Mouse (Mus musculus) kidney, postnatal 25 days (tissue): Measurements from ENCODE around the gene Alad.
"Not testable (repeated sequence)": the region's sequence is repeated elsewhere in the genome, so short reads cannot be mapped to it uniquely, and the experiment has no call there.

Experiments
- DNase-seq, 2 experiments: peaks; one replicate each; pipeline ENCODE4 v3.0.0; 2021; ENCODE audit warnings: mixed read lengths in 2 of 2

The Alad gene

DNA sequence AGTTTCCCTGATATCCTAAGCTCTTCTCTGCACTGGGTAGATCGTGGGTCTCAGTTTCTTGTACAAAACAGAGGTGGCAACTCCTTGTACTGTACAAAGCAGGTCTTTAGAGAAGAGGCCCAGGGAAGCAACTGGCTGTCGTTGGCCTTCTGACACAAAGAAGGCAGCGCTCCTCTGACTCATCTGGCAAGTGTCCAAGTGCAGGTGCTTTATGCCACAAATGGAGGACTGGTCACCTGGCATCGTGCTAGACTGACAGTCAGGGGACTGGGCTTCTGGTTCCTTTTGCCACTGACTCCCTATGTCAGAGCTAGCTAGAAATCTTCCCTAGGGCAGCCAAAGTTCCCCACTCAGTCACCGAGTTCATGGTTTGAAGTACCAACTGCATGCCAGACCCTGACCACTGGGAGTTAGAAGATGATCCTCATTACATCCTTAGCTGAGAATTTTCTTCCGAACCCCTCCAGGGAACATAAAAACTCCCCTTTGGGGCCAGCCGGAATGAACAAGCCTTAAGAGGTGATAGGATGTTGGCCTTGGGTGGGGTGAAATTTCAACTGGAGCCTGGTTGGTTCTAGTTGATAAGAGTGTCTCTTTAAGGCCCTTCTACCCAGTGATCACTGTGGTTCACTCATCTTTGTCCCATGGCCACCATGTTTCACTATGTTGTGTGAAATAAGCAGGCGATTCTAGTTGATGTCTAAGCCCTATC, 34.1 kb downstream of the Alad start:
- peak; percentile 20 to 51 for DNase-seq

DNA sequence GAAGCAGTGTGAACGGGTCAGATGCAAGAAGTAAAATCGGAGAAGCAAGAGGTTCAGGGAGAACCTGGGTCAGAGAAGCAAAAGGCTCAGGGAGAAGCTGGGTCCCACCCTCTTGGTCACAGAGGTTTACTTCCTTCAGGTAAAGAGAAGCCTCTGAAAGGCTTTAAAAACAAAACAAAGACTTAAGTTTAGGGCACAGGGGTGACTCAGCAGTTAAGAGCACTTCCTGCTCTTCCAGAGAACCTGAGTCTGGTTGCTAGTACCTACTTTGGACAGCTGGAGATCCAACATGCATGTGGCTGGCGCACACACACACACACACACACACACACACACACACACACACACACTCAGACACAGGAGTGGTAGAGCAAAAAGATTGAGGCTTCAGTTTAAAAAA, 34.8 kb downstream of the Alad start:
- no peak for DNase-seq

DNA sequence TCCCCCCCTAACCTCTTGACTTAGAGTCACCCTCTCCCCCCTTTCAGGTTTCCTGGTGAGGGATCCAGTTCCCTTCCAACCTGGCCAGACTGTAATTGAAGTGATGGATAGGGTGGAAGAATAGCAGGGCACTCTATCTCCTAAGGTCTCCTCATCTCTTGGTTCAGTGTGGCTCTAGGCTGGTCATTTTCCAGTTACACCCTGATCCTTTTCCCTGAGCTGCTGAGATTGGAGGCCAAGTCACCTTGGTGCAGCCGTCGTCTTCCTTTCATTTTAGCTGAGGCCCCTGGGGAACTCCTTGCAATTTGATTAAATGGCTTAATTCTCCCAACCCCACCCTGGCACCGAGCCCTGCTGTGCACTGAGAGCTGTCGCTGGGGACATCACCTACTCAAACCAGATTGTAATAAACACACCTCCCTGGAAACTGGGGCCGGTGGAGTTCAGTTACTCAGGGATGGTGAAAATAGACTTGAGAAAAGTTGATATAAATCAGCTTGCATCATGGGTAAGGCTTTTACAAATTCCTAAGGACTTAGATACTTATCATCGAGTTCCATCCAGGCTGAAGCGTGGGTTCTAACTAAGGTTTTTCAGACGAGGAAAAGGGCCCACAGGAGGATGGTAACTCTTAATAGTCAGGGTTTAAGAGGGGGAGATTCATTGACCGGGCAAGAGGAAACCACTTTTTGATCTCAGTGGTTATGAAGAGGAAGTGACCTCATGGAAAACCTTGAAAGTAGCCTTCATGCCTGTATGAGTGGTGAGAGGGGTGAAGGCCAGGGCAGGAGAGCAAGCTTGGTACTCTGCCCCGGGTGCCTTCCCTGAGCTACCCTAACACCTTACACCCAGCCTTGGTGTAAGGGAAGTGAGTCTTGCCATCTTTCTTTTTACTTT, 38.8 kb downstream of the Alad start:
- DNase-seq, result peak; percentile 56 to 60

DNA sequence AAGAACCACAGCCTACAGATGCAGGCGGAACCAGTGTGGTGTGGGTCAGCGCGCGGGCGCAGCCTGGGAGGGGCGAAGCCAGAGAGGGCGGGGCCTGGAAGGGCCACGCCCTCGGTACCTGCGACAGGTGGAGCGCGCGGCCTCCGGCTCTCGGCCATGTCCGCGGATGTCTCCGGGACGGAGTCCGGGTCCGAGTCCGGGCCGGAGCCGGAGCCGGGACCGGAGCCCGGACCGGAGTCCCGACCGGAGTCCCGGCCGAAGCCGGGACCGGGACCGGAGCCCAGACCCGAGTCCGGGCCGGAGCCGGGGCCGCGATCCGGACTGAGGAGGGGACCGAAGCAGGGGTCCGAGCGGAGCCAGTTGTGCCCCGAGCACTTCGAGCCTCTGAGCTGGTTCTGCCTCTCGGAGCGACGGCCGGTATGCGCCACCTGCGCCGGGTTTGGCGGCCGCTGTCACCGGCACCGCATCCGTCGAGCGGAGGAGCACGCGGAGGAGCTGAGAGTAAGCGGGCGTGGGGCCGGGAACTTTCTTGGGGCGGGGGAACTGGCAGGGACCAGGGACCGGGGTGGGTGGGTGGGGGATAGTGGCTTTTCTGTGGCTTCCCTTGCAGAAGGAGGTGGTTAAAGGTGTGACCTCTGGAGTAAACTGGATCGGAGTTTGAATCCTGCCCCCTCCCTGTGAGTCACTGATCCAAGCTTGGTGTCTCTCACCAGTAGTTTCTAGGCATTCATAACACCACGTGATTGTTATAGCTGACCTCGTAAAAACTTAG, 39.6 kb downstream of the Alad start, which contains the start of gene Bspry:
TSS of gene Bspry (plus strand) at position 117 of the 772 bp plus-strand sequence.
- peak; percentile 75 to 89 for DNase-seq

DNA sequence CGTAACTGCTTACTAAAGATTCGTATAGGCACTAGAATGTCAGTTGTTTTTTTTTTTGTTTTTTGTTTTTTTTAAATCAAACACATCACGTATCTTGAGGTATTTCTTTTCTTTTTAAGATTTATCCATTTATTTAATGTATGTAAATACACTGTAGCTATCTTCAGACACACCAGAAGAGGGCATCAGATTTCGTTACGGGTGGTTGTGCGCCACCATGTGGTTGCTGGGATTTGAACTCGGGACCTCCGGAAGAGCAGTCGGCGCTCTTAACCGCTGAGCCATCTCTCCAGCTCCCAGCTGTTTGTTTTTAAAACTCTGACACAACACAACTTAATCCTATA, 40.2 kb downstream of the Alad start:
- not testable (repeated sequence) for DNase-seq

DNA sequence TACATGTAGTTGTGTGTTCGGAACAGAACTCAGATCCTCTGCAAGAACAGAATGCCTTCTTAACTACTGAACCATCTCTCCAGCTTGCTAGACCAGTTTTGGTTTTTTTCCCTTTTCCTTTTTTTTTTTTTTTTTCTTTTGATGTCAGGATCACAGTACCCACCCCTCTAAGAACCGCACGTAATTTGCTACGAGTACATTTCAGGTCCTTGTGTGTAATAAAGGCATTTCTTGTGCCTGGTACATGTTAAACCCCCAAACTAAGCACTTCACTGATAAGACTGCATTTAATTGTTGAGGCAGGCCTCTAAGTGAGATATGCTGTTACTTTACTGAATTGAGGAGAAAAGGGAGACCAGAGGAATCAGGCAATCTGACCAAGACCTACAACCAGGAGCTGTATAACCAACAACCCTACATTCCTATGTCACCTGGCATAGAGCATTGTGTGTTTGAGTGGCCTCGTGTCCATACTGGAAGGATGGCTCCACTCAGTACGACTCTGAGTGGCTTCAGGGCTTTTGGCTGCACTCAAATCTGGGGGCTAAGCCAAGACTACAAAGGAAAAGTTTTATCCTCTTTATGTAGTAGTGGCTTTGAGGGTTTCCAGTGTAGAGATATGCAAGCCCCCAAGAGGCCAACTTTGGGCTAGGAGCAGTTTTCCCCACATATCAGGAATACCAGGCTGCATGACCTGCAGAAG, 42.0 kb downstream of the Alad start:
- DNase-seq, result no peak

DNA sequence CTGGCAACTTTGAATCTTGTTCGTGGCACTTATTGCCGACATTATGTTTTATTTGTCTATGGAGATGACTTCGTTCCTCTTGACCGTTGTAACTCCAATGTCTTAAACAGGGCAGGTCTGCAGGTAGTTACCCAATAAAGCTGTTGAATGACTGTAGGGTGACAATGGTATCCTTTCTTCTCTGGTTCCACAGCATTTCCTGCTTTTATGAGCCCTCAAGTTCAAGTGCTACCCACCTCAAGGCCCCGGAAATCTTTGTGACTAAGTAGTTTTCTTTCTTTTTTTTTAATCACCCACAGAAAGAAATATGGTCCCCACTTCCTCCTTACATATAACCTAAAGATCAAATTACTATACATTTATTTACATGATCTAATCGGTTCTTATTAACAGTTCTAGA, 43.9 kb downstream of the Alad start:
- no peak for DNase-seq

DNA sequence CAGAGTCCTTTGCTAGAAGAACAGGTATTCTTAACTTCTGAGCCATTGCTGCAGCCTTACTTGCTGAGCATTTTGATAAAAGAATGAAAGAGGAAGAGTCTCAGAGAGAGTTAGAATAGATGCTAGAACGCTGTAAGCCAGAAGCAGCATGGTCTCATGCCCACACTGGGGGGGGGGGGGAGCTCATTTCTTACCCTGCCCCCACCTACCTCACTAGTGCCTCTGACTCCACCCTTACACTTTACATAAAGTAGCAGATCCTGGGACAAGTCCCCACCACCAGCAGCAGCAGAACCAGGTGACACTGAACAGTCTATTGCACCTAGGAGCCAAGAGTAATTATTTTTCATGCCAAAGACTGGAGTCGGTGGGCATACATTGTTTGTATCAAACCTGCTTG, 44.6 kb downstream of the Alad start:
- no peak for DNase-seq

DNA sequence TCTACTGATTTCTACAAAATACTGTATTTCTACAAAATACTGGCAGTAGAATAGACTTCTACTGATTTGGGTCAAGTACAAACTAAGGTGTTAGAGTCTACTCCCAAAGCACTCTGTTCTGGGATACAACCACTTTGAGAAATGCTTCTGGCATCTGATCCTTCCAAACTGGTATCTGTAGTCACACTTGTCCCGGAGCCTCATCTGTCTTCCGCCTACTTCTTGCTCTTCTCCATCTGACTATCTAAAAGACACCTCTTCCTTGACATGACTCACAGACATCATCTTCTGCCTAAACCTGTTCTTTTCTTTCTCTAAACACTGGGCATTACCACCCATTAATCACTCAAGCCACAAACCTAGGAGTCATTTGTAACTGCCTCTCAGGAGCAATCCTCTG, 47.6 kb downstream of the Alad start:
- DNase-seq, result no peak

DNA sequence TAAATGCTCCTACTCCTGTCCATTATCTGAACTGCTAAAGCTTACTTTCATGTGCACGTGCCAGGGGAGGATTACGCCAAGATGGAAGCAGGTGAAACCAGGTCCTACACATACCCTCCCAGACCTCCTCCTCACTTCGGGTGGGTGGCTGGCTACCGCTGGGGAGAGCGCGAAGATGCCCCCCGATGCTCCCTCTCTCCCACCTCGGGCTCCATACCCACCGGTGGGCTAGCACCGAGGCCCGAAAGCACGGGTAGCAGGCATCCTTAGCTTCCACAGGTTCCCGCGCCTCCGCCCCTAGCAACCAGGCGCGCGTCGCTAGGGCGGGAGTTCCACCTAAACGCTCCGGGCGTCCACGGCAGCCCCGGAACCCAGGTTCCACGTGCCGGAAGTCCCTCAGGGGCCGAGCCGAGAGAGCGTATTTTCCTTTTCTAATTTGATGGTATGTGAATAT, 49.1 kb downstream of the Alad start, which contains the start of gene Wdr31:
TSS of gene Wdr31 (minus strand) at position 299 of the 454 bp plus-strand sequence.
- DNase-seq, result peak; percentile 81 to 89

DNA sequence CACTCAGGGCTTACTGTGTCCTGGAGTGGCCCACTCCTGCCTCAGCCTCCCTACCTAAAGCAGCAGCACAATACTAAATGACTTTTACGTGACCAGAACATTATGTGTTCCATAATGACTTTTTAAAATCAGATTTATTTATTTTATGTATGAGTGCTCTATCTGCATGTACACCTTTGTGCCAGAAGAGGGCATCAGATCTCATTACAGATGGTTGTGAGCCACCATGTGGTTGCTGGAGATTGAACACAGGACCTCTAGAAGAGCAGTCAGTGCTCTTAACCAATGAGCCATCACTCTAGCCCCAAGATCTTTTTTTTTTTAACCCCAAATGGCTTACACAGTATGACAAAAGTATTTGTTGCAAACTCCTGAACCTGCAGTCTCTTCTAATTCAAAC, 51.6 kb downstream of the Alad start:
- DNase-seq, result no peak

DNA sequence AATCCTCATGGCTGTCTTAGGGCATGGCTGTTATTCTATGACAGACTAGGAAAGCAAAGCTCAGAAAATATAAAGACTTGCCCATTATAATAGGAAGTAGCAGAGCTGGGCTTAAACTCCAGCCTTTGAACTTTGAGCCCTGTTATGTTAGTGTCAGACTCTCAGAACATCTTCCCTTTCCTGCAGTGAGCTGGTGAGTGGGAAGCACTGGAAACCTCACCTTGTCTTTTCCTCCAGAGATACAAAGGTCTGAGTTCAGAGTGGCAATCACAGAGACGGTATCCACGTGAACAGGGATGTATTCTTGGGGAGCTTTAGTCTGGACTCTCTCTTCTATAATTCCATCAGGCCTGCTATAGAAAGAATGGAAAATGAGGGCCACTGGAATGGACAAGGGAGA, 56.6 kb downstream of the Alad start:
- DNase-seq, result peak in 1 of 2 experiments; percentile 42

DNA sequence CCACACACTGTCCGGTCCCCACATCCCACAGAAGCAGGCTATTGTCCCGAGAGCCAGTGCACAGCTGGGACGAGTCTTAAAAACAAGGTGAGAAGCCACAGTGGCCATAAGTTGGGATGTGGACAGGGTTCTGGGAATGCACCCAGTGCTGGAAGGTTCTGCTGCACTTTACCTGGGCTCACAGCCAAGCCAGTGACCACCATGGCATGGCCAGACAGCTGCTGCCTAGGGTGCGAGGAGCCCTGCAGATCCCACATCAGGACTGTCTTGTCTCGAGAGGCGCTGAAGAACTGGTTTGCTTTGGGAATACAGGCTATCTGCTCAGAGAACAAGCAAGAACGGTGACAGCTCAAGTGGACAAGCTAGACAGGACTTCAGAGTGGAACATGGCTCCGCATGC, 59.4 kb downstream of the Alad start:
- no peak for DNase-seq
